Mouse (Mus musculus): ENCODE data around the gene Commd4.

Commd4 gene

DNA sequence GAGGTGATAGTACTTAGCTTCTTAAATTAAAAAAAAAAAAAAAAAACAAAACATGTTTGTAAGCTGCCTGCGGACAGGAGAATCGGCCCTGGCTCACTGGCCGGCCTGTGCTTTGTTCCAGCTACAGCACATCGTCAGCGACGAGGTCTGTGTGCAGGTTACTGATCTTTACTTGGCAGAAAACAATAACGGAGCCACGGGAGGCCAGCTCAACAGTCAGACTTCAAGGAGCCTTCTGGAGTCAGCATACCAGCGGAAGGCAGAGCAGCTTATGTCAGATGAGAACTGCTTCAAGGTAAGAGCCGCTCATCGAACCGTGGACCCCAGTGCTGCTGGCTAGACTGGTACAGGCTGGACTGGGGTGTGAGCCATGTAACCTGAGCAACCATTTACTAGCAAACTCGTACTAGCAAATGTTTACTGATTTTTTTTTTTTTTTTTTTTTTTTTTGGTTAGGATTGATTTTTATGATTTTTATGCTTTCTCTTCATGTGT is 40.8 kb downstream of the Commd4 start:
- ChIA-PET POLR2A (interaction anchor here (0.7 to 8.7 kb wide), 23 partner anchors 10 to 180 kb away, joined by 3 to 58 read pairs (median 6); partner anchors contain the start of genes Man2c1 (in 2 of the 4), Imp3 (in 1 of the 4) and Snupn (in 1 of the 4)), CTCF (interaction anchor here in 2 of 4 experiments (0.6 to 2.6 kb wide), 3 partner anchors 13 to 179 kb away, joined by 4 to 14 read pairs (median 7); partner anchors contain the start of gene Man2c1 (in 1 of the 2))

Measured in embryonic stem cell, embryonic (primary cell).